Mouse (Mus musculus): ENCODE results near the gene Satb1.

DNA sequence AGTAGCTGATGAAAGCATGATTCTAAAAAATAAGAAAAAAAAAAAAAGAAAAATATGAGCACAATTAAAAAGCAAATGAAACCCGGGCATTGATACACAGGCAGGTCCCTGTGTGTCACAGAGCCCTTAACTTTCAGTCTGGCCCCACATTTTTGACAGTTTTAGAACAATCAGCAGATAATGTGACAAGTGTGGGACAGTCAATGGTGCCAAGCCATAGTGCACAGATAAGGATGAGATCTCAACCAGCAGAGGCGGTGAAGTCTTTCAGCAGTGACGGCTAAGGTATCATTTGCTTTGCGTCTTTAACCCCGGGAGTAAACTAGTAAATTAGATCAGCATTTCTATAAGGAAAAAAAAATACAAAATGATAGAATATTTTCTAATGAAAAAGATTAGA lies 36.6 kb downstream of the Satb1 start:
- TF ChIP-seq POLR2A (IDR thresholded peaks at IDR 0.05; ENCODE audit: extremely low read depth, insufficient read depth, low read length) (no peak), CTCF (IDR thresholded peaks at IDR 0.05; ENCODE audit: low read depth, low read length) (no peak)
